Mouse (Mus musculus): ENCODE data around the gene Ascc2. TPM values are rescaled to one million over a fixed set of nuclear protein-coding genes. Genes with fewer than 3 reads are reported as not detected.

Gene Ascc2
- polyA plus RNA-seq, 1 experiment from 2014 or later: 21.7 TPM

DNA sequence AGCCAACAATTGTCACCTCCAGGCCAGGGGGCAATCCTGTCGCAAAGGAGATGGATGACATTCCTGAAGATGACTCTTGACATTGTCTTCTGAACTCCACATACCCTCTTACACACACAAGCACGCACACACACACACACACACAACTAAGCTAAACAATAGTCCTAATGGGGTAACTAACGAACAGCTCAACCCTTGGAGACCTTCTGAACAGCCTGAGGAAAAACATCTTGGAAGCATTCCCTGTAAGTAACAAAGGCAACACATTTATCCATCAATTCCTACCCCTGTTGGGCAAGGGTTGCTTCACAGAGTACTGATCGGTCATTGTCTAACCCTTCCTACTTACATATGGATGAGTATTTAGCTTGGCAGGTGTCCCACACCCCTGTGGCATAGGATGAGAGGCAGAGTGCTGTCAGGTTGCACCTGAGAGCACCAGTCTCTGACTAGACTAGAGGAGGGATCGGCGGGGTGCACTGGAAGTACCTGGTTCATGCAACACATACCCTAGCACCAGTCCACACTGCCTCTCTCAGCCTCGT is 15.0 kb upstream of the Ascc2 start:
- ATAC-seq (ENCODE audit: low FRiP score, low TSS enrichment) (no peak), DNase-seq (no peak)
- Histone ChIP-seq H3K9me3 (ENCODE audit: control insufficient read depth, low read length) (no peaks in the 10 kb centered on the region), H3K4me1 (ENCODE audit: control insufficient read depth, insufficient read depth, low read length) (no peaks in the 10 kb centered on the region), H3K27me3 (ENCODE audit: control insufficient read depth, insufficient read depth, low read length) (no peaks in the 10 kb centered on the region), H3K27ac (replicated peaks; ENCODE audit: low read depth, low read length) (no peak overlapping the region), H3K4me2 (ENCODE audit: low read length) (no peak overlapping the region), H3K36me3 (ENCODE audit: control insufficient read depth, insufficient read depth, low read length) (no peaks in the 10 kb centered on the region), H3K9ac (replicated peaks; ENCODE audit: low read length) (no peak overlapping the region), H3K4me3 (replicated peaks; ENCODE audit: low read depth, low read length) (no peak overlapping the region)
- WGBS: 74% methylated on average over 7 of the region's 7 CpGs

DNA sequence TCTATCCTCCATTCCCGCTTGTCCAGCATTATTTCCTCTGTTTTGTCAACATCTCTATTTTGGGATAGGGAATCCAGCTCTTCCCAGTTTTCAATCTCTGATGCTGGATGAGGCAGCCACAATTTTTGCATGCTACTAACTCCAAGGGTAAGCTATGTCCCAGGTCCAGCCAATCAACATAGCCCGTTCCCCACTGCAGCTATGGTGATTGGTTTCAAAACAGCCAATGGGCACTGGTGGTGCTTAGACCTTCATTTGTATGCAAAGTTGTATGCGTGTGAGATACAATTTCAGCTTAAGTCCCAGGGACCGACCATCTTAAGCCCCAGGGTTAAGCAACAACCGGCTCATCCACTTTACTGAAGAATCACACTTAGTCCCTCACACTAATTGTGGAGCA is 14.6 kb upstream of the Ascc2 start:
- 53% methylated on average over 5 of the region's 5 CpGs for WGBS

DNA sequence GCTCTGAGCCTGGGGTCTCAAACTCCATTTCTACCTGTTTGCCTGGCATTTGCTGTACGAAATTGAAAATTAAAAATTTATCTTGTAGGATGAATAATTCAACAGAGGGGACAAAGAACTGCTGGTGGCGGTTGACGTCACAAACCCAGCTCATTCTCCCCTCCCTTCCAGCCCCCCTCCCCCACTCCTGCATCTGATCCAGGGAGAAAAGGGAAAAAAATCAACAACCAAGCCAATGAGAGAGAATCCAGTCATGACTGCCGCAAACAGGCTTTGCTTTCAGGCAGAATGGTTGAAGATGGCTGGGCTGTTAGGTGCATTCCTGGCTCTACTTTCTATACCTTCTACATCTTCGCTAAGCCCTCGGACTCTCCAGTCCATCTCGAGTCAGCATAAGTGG is 11.6 kb upstream of the Ascc2 start:
- 56% methylated on average over 7 of the region's 7 CpGs for WGBS
- no peak overlapping the region for H3K9ac ChIP-seq (replicated peaks; ENCODE audit: low read length)
- H3K27me3 ChIP-seq (ENCODE audit: control insufficient read depth, insufficient read depth, low read length): no peaks in the 10 kb centered on the region
- H3K4me3 ChIP-seq (replicated peaks; ENCODE audit: low read depth, low read length): no peak overlapping the region
- 0 out of 2 replicates have a peak, but pooled peaks cover 5% of the 10 kb centered on the region for H3K4me1 ChIP-seq (ENCODE audit: control insufficient read depth, insufficient read depth, low read length)
- DNase-seq (peak; percentile 61), ATAC-seq (ENCODE audit: low FRiP score, low TSS enrichment) (no peak)
- no peaks in the 10 kb centered on the region for H3K36me3 ChIP-seq (ENCODE audit: control insufficient read depth, insufficient read depth, low read length)
- H3K9me3 ChIP-seq (ENCODE audit: control insufficient read depth, low read length): no peaks in the 10 kb centered on the region
- H3K4me2 ChIP-seq (ENCODE audit: low read length): no peak overlapping the region
- H3K27ac ChIP-seq (replicated peaks; ENCODE audit: low read depth, low read length): peak overlapping the region; percentile 14

More for the DNA sequence above, 14.6 kb upstream of the Ascc2 start:
- H3K27ac ChIP-seq (replicated peaks; ENCODE audit: low read depth, low read length): no peak overlapping the region
- H3K9ac ChIP-seq (replicated peaks; ENCODE audit: low read length): no peak overlapping the region
- H3K36me3 ChIP-seq (ENCODE audit: control insufficient read depth, insufficient read depth, low read length): no peaks in the 10 kb centered on the region
- no peaks in the 10 kb centered on the region for H3K4me1 ChIP-seq (ENCODE audit: control insufficient read depth, insufficient read depth, low read length)
- H3K9me3 ChIP-seq (ENCODE audit: control insufficient read depth, low read length): no peaks in the 10 kb centered on the region
- H3K4me3 ChIP-seq (replicated peaks; ENCODE audit: low read depth, low read length): no peak overlapping the region
- no peaks in the 10 kb centered on the region for H3K27me3 ChIP-seq (ENCODE audit: control insufficient read depth, insufficient read depth, low read length)
- H3K4me2 ChIP-seq (ENCODE audit: low read length): no peak overlapping the region
- DNase-seq: peak; percentile 59
- ATAC-seq (ENCODE audit: low FRiP score, low TSS enrichment): peak; percentile 64; the same call in 1 of the 2 replicates

DNA sequence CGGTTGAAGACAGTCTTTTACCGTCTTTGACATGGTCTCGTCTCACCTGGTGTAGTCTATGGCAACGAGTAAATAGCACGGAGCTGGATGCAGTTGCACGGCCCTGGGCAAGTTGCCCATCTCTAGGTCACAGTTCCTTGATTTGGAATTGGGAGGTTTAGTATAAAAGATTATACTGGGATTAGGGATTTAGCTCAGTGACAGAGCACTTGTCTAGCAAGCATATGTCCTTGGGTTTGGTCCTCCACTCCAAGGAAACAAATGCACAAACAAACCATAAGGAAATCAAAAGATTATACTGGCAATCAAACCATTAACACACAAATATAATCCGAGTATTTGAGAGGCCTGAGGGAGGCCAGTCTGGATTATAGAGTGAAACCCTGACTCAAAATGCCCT is 9.9 kb upstream of the Ascc2 start:
- ATAC-seq (ENCODE audit: low FRiP score, low TSS enrichment) (no peak), DNase-seq (peak; percentile 18)
- H3K4me1 ChIP-seq (ENCODE audit: control insufficient read depth, insufficient read depth, low read length): 0 out of 2 replicates have a peak, but pooled peaks cover 5% of the 10 kb centered on the region
- no peaks in the 10 kb centered on the region for H3K9me3 ChIP-seq (ENCODE audit: control insufficient read depth, low read length)
- H3K27me3 ChIP-seq (ENCODE audit: control insufficient read depth, insufficient read depth, low read length): no peaks in the 10 kb centered on the region
- no peak overlapping the region for H3K27ac ChIP-seq (replicated peaks; ENCODE audit: low read depth, low read length)
- WGBS: 73% methylated on average over 7 of the region's 7 CpGs
- H3K4me3 ChIP-seq (replicated peaks; ENCODE audit: low read depth, low read length): no peak overlapping the region
- no peak overlapping the region for H3K4me2 ChIP-seq (ENCODE audit: low read length)
- H3K9ac ChIP-seq (replicated peaks; ENCODE audit: low read length): no peak overlapping the region
- no peaks in the 10 kb centered on the region for H3K36me3 ChIP-seq (ENCODE audit: control insufficient read depth, insufficient read depth, low read length)

DNA sequence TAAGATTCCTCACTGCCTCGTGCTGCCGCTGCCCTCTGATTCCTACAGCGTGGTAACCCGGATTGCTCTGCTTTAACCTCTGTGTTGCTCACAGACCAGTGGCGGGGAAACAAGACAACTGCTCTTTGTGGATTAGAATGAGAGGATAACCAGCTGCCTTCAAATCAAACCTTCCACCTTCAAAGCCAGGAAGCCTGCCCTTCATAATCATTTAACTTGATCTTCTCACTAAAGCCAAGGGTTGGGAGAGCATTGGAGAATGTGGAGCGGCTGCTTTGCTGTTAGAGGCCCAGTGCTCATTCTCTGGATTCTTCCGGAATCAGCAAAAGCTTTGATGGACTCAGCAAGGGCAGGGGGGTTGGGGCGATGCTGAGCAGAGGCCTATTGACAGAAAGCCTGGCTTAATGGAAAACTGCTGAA is 7.7 kb upstream of the Ascc2 start:
- H3K27ac ChIP-seq (replicated peaks; ENCODE audit: low read depth, low read length): no peak overlapping the region
- DNase-seq: peak; percentile 23

DNA sequence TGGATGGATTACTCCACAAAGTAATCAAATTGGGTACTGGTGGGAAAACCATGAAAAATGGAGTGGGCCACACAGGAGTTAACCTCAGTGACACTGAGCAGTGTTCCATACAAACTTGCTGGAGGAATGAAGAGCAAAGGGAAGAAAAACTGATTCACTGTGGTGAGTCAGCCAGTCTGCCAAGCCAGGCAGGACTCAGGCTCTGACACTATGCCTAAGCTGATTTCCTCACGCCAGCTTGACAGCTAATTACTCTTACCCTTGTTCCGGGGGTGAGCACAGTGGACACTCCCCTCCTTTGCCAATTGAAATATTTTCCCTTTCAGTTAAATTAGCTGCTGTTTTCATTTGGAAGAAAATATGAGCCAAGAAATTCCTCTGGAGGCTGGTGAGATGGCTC is 4.1 kb upstream of the Ascc2 start:
- Histone ChIP-seq H3K9ac (replicated peaks; ENCODE audit: low read length) (no peak overlapping the region), H3K27me3 (ENCODE audit: control insufficient read depth, insufficient read depth, low read length) (no peaks in the 10 kb centered on the region), H3K36me3 (ENCODE audit: control insufficient read depth, insufficient read depth, low read length) (no peaks in the 10 kb centered on the region), H3K4me1 (ENCODE audit: control insufficient read depth, insufficient read depth, low read length) (peaks cover 12% of the 10 kb centered on the region), H3K27ac (replicated peaks; ENCODE audit: low read depth, low read length) (no peak overlapping the region), H3K4me2 (ENCODE audit: low read length) (no peak overlapping the region), H3K9me3 (ENCODE audit: control insufficient read depth, low read length) (no peaks in the 10 kb centered on the region), H3K4me3 (replicated peaks; ENCODE audit: low read depth, low read length) (no peak overlapping the region)
- 64% methylated on average over 2 of the region's 2 CpGs for WGBS
- no peak for DNase-seq
- no peak for ATAC-seq (ENCODE audit: low FRiP score, low TSS enrichment)

More for the DNA sequence above, 7.7 kb upstream of the Ascc2 start:
- no peak overlapping the region for H3K4me2 ChIP-seq (ENCODE audit: low read length)
- no peak overlapping the region for H3K4me3 ChIP-seq (replicated peaks; ENCODE audit: low read depth, low read length)
- no peaks in the 10 kb centered on the region for H3K27me3 ChIP-seq (ENCODE audit: control insufficient read depth, insufficient read depth, low read length)
- H3K36me3 ChIP-seq (ENCODE audit: control insufficient read depth, insufficient read depth, low read length): no peaks in the 10 kb centered on the region
- 0 out of 2 replicates have a peak, but pooled peaks cover 5% of the 10 kb centered on the region for H3K4me1 ChIP-seq (ENCODE audit: control insufficient read depth, insufficient read depth, low read length)
- WGBS: 31% methylated on average over 8 of the region's 8 CpGs
- no peak for ATAC-seq (ENCODE audit: low FRiP score, low TSS enrichment)
- H3K9ac ChIP-seq (replicated peaks; ENCODE audit: low read length): no peak overlapping the region
- no peaks in the 10 kb centered on the region for H3K9me3 ChIP-seq (ENCODE audit: control insufficient read depth, low read length)

DNA sequence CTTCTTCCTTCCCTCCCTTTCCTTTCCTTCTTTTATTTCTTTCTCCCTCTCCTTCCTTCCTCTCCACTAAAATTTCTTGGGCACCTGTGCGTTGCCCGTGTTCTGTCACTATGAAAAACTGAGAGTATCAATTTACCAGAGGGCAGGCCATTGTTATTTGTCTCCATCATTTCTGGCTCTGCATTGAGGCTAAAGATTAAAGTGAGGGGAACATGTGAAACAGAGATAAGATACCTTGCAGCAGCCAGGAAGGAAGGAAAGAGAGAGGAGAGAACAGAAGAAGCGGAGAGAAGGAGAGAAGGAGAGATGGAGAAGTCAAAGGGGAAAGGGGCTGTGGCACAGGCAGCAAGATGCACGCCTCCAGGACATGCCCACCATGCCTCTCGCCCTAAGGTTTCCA is 3.2 kb upstream of the Ascc2 start:
- no peak for DNase-seq
- H3K4me1 ChIP-seq (ENCODE audit: control insufficient read depth, insufficient read depth, low read length): peaks cover 22% of the 10 kb centered on the region
- H3K36me3 ChIP-seq (ENCODE audit: control insufficient read depth, insufficient read depth, low read length): no peaks in the 10 kb centered on the region; the same call in 1 of the 2 replicates
- no peak overlapping the region for H3K9ac ChIP-seq (replicated peaks; ENCODE audit: low read length)
- H3K4me2 ChIP-seq (ENCODE audit: low read length): no peak overlapping the region
- H3K27me3 ChIP-seq (ENCODE audit: control insufficient read depth, insufficient read depth, low read length): no peaks in the 10 kb centered on the region
- WGBS: 76% methylated on average over 5 of the region's 5 CpGs
- H3K9me3 ChIP-seq (ENCODE audit: control insufficient read depth, low read length): no peaks in the 10 kb centered on the region
- no peak overlapping the region for H3K27ac ChIP-seq (replicated peaks; ENCODE audit: low read depth, low read length)
- no peak for ATAC-seq (ENCODE audit: low FRiP score, low TSS enrichment)
- no peak overlapping the region for H3K4me3 ChIP-seq (replicated peaks; ENCODE audit: low read depth, low read length)

DNA sequence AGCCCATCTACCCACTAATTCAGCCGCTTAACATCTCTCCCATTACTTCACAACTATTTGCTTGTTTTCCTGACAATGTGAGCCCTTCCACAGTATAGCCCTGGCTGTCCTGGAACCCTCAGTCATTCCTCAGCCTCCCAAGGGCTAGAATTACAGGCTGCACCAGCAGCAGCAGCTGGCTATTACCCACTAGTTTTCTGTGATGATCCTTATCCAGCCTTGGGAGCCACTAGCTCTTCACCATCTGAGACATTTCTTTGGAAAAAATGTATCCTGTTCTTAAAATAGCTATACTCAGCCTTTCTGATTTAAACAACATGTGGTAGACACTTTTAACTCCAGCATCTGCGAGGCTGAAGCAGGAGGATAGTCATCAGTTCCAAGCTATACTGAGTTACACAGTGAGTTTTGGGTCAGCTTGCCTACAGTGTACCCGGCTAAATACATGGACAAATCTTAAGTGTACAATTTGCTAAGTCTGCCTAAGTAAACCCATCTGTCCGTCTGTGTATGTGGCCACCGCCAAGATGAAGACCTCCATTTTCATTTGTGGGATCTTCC is 685 bp upstream of the Ascc2 start:
- Histone ChIP-seq H3K4me2 (ENCODE audit: low read length) (peak overlapping the region; percentile 72), H3K27me3 (ENCODE audit: control insufficient read depth, insufficient read depth, low read length) (no peaks in the 10 kb centered on the region), H3K9ac (replicated peaks; ENCODE audit: low read length) (no peak overlapping the region), H3K36me3 (ENCODE audit: control insufficient read depth, insufficient read depth, low read length) (peaks cover 8% of the 10 kb centered on the region; the same call in 1 of the 2 replicates), H3K4me1 (ENCODE audit: control insufficient read depth, insufficient read depth, low read length) (peaks cover 19% of the 10 kb centered on the region), H3K9me3 (ENCODE audit: control insufficient read depth, low read length) (no peaks in the 10 kb centered on the region), H3K4me3 (replicated peaks; ENCODE audit: low read depth, low read length) (peak overlapping the region; percentile 81), H3K27ac (replicated peaks; ENCODE audit: low read depth, low read length) (no peak overlapping the region)
- DNase-seq (no peak), ATAC-seq (ENCODE audit: low FRiP score, low TSS enrichment) (no peak)
- WGBS: 65% methylated on average over 5 of the region's 5 CpGs

DNA sequence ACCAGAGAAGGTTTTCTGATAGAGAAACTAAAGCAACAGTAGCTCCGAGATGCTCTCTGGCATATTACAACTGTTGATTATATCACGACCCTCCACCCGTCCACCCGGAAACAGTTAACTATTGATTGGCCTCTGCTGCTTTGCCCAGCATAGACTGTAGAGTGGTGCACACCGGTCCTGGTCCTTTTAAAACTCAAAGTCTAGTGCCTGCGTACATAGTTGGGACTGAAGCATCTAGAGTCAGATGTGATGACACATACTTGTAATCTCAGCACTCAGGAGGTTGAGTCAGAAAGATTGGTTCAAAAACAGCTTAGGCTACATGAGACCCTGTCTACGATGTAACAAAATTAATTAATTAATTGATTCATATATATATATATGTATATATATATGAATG is 714 bp downstream of the Ascc2 start:
- Histone ChIP-seq H3K27ac (replicated peaks; ENCODE audit: low read depth, low read length) (no peak overlapping the region), H3K4me2 (ENCODE audit: low read length) (peak overlapping the region; percentile 72), H3K36me3 (ENCODE audit: control insufficient read depth, insufficient read depth, low read length) (peaks cover 14% of the 10 kb centered on the region; the same call in 1 of the 2 replicates), H3K27me3 (ENCODE audit: control insufficient read depth, insufficient read depth, low read length) (no peaks in the 10 kb centered on the region), H3K9ac (replicated peaks; ENCODE audit: low read length) (peak overlapping the region; percentile 60), H3K4me3 (replicated peaks; ENCODE audit: low read depth, low read length) (peak overlapping the region; percentile 81), H3K9me3 (ENCODE audit: control insufficient read depth, low read length) (no peaks in the 10 kb centered on the region), H3K4me1 (ENCODE audit: control insufficient read depth, insufficient read depth, low read length) (peaks cover 19% of the 10 kb centered on the region)
- DNase-seq (no peak), ATAC-seq (ENCODE audit: low FRiP score, low TSS enrichment) (no peak)
- 34% methylated on average over 7 of the region's 7 CpGs for WGBS
